Mouse (Mus musculus): ENCODE measurements around the gene Myo18a. TPM values are rescaled to one million over a fixed set of nuclear protein-coding genes. Genes with fewer than 3 reads are reported as not detected.

The Myo18a gene
- total RNA-seq, 2 experiments from 2014 or later = 8.8 to 48.5 TPM

GRCm38 (mm10) chr11:77889484-77889883 lies 126.4 kb downstream of the Myo18a start:
- ATAC-seq (replicated peaks; ENCODE audit: low FRiP score, poor library complexity, severe bottlenecking) = no peak

GRCm38 (mm10) chr11:77890648-77891258 lies 127.7 kb downstream of the Myo18a start:
- no peak for ATAC-seq (replicated peaks; ENCODE audit: low FRiP score, poor library complexity, severe bottlenecking)

- ATAC-seq (replicated peaks; ENCODE audit: low FRiP score, poor library complexity, severe bottlenecking) = no peak
These were observed 129.8 kb downstream of the Myo18a start for GRCm38 (mm10) chr11:77892883-77893282.

- ATAC-seq (replicated peaks; ENCODE audit: low FRiP score, poor library complexity, severe bottlenecking) = no peak
These were observed 130.2 kb downstream of the Myo18a start for GRCm38 (mm10) chr11:77893283-77893682.

- no peak for ATAC-seq (replicated peaks; ENCODE audit: low FRiP score, poor library complexity, severe bottlenecking)
These were observed 131.0 kb downstream of the Myo18a start, which contains the start of gene Pipox for GRCm38 (mm10) chr11:77893787-77894718. Gene Pipox (minus strand): TSS chr11:77894096.

GRCm38 (mm10) chr11:77894967-77895366 lies 131.9 kb downstream of the Myo18a start:
- ATAC-seq (replicated peaks; ENCODE audit: low FRiP score, poor library complexity, severe bottlenecking) = no peak

- ATAC-seq (replicated peaks; ENCODE audit: low FRiP score, poor library complexity, severe bottlenecking) = no peak
These were observed 133.0 kb downstream of the Myo18a start for GRCm38 (mm10) chr11:77896011-77896410.

GRCm38 (mm10) chr11:77896480-77896819 lies 133.4 kb downstream of the Myo18a start:
- no peak for ATAC-seq (replicated peaks; ENCODE audit: low FRiP score, poor library complexity, severe bottlenecking)

- no peak for ATAC-seq (replicated peaks; ENCODE audit: low FRiP score, poor library complexity, severe bottlenecking)
These were observed 134.1 kb downstream of the Myo18a start for GRCm38 (mm10) chr11:77896820-77897805.

GRCm38 (mm10) chr11:77900187-77900586 lies 137.1 kb downstream of the Myo18a start:
- ATAC-seq (replicated peaks; ENCODE audit: low FRiP score, poor library complexity, severe bottlenecking) = no peak

GRCm38 (mm10) chr11:77900696-77901095 lies 137.7 kb downstream of the Myo18a start:
- ATAC-seq (replicated peaks; ENCODE audit: low FRiP score, poor library complexity, severe bottlenecking) = no peak

- ATAC-seq (replicated peaks; ENCODE audit: low FRiP score, poor library complexity, severe bottlenecking) = no peak
These were observed 138.3 kb downstream of the Myo18a start for GRCm38 (mm10) chr11:77901366-77901765.

GRCm38 (mm10) chr11:77901775-77902355 lies 138.8 kb downstream of the Myo18a start:
- no peak for ATAC-seq (replicated peaks; ENCODE audit: low FRiP score, poor library complexity, severe bottlenecking)

GRCm38 (mm10) chr11:77903761-77904160 lies 140.7 kb downstream of the Myo18a start:
- no peak for ATAC-seq (replicated peaks; ENCODE audit: low FRiP score, poor library complexity, severe bottlenecking)

- ATAC-seq (replicated peaks; ENCODE audit: low FRiP score, poor library complexity, severe bottlenecking) = no peak
These were observed 141.7 kb downstream of the Myo18a start for GRCm38 (mm10) chr11:77904707-77905106.

GRCm38 (mm10) chr11:77906097-77906687 lies 143.1 kb downstream of the Myo18a start:
- no peak for ATAC-seq (replicated peaks; ENCODE audit: low FRiP score, poor library complexity, severe bottlenecking)

- ATAC-seq (replicated peaks; ENCODE audit: low FRiP score, poor library complexity, severe bottlenecking) = no peak
These were observed 143.7 kb downstream of the Myo18a start for GRCm38 (mm10) chr11:77906747-77907174.

GRCm38 (mm10) chr11:77908468-77908867 lies 145.4 kb downstream of the Myo18a start:
- ATAC-seq (replicated peaks; ENCODE audit: low FRiP score, poor library complexity, severe bottlenecking) = no peak

- ATAC-seq (replicated peaks; ENCODE audit: low FRiP score, poor library complexity, severe bottlenecking) = no peak
These were observed 146.3 kb downstream of the Myo18a start for GRCm38 (mm10) chr11:77909376-77909775.
